Mouse (Mus musculus) hindlimb bud, embryonic 11.5 days (tissue): ENCODE measurements around the gene Per1.
"Not testable (repeated sequence)": the region's sequence is repeated elsewhere in the genome, so short reads cannot be mapped to it uniquely, and the experiment has no call there.

Experiments
- DNase-seq: peaks from one replicate; pipeline ENCODE4 v3.0.0-alpha.2; 2012; ENCODE audit warnings: low read depth, low spot score; ENCODE audit errors: extremely low spot score

Gene Per1

DNA sequence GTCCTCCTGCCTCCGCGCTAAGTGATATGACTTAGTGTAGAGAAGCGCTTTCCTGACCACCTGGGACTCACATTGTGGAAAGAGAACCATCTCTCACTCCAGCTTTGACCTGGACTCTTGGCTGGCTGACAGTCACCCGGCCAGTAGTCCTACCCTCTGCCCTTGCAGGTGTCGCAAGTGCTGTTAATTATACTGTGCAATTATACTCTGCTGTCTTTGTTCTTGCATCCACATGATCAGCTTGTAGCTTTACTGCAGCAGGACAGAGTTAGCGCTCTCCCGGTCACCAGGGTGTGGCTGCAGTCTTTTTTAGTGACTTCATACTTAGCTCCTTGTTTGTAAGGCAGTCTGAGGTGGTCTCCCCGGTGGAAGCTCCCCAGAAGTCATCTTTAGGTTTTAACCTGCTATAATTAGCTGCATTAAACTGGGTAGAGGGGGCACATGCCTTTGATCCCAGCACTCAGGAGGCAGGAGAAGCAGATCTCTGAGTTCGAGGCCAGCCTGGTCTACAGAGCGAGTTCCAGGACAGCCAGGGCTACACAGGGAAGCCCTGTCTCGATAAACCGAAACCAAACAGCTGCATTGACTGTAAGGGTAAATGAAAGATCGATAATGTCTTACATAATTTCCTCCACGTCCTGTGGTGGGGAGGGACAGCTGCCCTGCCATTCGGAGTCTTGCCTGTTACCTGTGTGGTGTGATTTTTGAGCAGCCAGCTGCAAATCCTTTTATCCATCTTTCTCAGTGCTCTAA is 14.7 kb upstream of the Per1 start:
- no peak for DNase-seq

DNA sequence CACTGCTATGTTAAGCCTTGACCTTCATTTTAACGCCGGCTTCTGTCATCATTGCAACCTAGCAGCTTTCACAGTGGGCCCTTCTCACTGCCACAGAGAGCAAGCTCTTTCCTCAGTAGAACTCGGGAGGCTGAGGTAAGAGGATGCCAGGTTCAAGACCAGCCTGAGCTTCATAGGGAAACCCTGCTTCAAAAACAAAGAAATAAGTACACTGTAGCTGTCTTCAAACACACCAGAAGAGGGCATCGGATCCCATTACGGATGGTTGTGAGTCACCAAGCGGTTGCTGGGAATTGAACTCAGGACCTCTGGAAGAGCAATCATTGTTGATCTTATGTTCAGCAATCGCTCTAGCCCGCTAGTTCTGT is 14.2 kb upstream of the Per1 start:
- DNase-seq = no peak

DNA sequence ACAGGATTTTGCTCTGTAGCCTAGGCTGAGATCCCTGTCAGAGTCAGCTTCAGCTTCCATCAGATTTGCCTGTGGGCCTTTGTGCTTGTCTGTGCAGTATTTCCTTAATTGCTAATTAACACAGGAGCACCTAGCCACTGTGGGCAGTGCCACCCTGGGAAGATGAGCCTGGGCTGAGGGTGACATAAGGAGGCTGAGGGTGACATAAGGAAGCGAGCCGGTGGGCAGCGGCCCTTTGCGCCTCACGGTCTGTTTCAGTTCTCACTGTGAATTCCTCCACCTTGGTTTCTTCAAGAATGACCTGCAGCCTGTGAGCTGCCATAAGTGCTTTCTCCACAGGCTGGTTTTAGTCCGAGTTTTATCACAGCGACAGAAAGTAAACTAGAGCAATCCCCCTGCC is 13.4 kb upstream of the Per1 start:
- DNase-seq = no peak

DNA sequence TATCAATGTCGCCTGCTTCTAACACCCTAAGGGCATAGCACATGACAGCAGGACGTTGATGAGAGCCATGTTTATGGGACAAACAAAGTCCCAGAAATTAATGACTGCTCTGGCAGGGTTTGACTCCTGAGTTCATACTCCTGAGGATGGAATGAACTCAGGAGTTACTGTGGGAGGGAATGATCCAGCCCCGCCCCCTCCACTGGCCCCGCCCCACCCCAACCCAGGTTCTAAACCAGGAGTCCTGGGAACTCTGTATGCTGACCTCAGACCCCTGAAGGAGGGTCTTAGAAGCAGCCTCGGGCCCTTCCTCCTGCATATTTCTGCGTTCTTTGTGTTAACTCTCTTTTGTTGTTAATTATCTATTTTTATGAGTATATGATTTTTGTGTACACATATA is 9.4 kb upstream of the Per1 start:
- DNase-seq = no peak

DNA sequence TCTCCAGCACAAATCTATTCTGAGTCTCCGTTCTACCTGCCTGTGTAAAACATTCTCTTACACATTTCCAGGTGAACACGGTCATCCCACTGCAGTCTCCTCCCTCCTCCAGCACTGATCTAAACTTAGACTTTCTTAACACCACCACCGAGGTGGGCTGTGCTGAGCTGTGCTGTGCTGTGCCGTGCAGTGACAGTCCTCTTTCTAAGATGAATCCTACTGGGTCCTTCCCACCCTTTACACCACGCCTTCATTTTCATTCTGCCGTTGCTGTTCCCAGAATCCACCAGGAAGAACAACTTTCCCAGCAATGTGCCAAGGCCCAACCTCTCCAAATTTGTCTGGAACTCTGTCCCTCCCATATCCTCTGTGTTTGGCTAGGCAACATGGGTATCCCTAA is 8.6 kb upstream of the Per1 start:
- DNase-seq = no peak

DNA sequence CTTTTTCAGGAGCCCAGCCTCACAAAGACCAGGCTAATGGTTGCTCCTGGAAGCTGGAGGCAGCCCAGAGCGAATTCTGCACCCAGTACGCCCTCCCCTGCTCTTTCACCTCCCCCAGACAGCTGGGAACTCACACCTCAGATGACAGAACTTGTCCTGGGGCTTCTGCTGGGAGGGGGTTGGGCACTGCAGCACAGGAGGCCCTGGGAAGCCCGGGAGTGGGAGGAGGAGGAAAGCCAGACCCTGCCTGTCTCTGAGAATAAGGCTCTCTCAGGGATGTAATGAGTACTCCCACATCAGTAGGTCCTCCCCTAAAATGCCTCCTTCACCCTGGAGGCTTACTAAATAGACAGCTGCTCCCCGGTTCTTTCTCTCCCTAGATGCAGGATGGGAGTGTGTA is 7.9 kb upstream of the Per1 start:
- DNase-seq = no peak

DNA sequence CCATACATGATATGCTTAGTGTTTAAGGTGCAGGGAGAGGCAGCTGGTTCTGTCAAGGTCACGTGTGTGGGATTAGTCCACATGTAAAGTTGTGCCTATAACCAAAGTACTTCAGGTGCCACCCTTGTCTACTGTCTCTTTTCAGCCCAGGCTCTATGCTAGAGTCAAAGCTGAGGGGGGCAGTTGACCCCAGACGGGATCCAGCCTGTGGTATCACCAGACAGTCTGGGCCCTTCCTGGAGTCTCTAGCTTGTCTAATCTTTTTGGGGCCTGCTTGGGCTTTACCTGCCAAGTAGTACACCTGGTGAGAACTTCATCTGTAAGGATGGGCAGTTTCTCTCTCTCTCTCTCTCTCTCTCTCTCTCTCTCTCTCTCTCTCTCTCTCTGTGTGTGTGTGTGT is 7.4 kb upstream of the Per1 start:
- DNase-seq = no peak

DNA sequence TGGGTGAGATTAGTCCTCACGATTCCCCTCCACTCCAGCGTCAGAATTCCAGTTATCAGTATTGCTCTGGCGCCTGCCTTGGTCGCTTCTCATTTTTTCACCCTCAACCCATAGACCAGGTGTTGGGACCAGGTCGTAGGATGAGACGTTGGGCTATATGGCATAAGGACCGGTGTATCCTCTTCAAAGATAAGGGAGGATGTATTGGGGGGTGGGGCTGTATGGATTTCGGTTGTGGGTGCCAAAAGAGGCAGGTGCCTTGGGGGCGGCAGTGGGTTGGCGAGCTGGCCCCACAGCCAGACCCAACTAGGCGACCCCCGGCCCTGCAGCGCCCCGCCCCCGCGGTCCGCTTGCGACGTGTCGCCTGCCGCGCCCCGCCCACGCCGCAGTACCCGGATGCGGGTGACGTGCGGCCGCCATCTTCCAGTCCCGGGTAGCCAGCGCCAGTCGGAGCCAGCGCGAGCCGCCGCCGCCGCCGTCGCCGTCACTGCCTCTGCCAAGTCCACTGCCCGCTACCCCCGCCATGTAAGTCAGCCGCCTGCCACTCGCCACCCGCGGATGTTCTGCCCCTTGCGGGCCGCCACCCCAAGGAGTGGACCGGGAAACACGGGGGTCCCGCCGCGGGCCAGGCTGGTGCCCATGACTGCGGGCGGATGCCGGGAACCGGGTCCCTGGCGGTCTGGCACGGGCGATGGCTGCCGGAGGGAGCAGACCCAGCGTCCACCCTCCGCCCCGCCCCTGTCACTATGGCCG is 6.7 kb upstream of the Per1 start, which contains the start of gene Vamp2:
Vamp2 (plus strand) TSS at position 388 of the 753 bp plus-strand sequence.
- DNase-seq = no peak

DNA sequence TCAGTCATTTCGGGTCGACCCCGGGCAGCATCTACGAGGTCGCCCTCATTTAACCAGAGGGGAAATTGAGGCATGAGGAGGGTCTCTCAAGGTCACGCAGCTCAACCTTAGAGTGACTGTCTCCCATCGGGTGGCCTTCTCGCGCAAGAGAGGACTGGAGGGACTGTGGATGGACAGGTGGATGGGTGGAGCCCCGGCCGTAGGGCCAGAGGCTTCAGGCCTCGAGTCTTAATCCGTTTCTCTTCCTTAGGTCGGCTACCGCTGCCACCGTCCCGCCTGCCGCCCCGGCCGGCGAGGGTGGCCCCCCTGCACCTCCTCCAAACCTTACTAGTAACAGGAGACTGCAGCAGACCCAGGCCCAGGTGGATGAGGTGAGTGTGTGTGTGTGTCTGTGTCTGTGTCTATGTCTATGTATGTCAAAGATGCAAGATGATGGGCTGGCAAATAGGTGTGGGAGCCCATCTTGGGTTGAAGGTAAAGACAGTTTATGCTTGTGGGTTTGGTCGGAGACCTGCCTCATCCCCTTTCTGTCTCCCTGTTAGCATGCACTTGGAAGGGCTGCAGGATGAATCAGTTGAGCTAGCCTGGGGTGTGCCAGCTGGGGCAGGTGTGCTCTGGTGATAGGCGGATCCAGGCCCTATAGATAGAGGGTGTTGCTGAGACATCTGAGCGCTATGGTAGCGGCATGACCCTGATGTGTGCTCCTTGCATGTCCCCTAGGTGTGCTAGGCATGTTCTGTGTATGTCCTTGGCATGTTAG is 6.0 kb upstream of the Per1 start:
- DNase-seq = no peak

DNA sequence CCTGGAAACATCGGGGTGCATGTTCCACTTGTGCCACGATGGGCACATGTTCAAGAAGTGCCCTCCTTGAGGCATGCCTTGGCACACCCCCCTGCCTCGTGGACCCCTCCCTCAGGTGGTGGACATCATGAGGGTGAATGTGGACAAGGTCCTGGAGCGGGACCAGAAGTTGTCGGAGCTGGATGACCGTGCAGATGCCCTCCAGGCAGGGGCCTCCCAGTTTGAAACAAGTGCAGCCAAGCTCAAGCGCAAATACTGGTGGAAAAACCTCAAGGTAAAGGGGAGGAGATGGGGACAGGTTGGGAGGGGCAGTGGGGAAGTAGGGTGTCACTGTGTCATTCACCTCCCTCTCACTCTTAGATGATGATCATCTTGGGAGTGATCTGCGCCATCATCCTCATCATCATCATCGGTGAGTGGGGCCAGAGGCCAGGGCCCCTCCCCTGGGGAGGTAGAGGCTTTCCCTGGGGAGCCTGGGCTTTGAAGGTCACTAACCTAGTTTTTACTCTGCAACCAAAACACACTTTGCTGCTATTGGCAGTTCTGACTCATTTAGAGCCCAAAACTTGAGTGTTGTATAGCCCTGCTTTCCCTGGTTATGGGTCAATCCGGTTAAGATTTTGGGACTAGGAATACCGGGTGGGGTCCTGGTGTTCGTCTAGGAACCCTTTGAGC is 5.3 kb upstream of the Per1 start:
- no peak for DNase-seq

DNA sequence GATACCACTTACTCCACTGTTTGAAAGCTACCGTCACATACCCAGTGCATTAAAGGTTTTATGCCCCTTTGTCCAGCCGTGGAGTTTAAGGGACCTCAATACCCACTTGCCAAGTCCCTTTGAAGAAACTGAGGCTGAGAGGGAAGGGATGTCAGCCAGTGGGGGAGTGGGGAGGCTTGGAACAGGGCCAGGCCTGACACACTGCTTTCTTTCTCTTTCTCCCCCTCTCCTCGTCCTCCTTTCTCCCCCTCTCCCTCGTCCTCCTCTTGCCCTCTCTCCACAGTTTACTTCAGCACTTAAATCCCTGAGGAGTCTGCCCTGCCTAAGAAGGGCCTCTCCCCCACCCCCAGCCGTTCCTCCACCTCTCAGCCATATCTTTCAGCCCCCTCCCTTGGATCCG is 4.7 kb upstream of the Per1 start:
- no peak for DNase-seq

DNA sequence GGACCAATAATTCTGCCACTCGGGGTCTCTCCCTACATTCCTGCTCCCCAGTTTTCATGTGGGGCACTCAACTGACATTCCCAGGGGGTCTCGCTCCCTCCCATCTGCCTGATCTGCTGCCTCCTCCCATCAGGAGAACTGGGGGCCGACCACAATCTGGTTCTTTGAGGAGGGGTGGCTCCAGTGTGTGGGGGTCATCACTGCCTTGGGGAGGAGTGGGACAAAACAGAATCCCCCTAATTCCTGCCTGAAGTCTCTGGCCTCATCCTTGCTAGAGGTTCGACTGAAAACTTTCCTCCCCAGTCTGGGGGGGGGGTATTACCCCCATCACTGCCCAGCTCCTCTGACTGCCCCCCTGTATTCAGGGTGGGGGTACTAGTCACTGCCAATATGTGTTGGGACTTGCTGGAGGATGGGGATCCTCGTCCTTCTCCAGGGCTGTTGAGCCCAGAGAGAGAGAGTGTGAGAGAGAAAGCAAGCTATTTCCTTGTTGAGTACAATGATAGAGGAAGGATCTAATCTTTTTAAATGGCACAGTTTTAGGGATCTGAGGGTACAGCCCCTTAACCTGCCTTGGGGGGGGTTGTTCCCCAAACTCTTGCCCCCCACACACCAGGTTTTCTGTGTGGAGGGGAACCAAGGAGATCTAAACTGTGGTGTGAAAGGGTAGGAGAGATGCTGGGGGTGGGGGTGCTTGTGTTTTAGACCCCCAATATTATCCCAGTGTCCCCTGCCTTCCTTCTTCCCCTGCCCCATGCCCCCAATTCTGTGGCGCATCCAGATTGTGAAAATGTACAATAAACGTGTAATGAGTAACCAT is 3.2 kb upstream of the Per1 start:
- DNase-seq = no peak

DNA sequence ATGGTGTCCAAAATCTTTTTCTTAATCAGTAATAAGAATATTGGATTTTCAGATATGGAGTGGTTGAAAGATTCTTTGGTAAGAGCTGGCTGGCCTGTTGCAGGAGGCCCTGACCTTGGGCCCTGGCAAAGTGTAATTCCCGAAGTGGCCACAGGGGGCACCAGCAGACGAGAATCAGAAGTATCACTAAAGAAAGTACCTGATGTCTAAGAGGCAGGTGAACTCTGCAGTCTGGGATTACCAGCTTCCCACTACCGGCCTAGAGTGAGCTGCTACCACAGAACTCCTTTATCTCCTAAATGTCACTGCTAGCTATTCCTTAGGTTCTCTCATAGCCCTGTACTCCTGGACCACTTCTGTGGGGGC is 2.6 kb upstream of the Per1 start:
- no peak for DNase-seq

DNA sequence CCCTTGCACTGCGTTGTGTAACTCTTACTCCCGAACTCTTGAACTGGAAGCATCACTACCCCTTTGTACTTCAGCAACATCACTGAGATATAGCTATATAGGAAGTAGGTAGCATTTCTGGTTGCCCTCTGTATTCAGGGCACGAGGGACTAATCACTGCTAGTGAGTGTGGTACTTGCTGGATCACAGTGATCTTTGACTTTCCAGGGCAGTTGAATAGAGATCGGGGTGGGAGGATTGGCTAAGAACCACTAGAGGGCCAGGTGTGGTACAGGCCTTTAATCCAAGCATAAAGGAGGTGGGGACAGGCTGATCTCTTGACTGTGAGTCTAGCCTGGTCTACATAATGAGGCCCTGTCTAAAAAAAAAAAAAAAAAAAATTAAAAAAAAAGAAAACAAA is 2.1 kb upstream of the Per1 start:
- DNase-seq = no peak

DNA sequence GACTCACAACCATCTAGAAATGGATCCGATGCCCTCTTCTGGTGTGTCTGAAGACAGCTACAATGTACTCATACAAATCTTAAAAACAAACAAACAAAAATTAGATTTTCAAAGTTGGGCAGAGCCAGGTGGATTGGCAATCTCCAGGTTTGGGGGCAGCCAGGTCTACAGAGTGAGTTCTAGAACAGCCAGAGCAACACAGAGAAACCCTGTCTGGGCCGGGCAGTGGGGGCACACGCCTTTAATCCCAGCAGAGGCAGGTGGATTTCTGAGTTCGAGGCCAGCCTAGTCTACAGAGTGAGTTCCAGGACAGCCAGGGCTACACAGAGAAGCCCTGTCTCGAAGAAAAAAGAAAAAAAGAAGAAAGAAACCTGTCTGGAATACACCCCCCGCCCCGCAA is 1.2 kb upstream of the Per1 start:
- DNase-seq = not testable (repeated sequence)

DNA sequence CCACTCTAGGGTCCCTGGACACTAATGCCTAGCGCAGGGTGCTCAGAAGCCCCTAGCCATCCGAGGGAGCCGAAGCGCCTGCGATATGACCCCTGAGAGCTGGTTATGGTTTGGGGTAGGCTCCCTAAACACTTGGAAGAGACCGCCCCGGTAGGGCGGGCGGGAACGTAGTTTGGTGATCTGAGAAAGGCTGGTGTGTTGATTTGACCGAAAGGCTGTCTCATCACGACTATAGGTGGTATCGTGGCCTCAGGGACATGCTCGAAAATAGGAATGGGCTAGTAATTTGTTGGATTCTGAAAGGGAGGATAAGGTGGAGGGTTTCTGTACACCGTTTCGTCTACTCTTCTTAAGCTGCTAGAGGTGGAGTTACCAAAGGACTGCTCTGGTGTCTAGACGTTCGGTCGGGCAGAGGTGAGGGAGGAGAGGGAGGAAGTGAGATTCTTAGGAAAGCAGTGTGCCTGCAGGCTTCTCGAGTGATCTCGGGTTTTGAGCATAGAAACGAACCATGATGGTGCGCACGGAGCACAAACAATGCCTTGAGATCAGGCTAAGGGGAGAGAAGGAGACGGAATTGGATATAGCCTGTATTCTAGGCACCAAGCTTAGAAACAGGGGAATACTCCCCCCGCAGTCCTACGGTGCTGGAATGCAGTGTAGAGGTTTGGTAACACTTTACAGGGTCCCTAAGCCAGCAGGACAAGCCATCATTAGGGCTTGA is 654 bp downstream of the Per1 start:
- no peak for DNase-seq

DNA sequence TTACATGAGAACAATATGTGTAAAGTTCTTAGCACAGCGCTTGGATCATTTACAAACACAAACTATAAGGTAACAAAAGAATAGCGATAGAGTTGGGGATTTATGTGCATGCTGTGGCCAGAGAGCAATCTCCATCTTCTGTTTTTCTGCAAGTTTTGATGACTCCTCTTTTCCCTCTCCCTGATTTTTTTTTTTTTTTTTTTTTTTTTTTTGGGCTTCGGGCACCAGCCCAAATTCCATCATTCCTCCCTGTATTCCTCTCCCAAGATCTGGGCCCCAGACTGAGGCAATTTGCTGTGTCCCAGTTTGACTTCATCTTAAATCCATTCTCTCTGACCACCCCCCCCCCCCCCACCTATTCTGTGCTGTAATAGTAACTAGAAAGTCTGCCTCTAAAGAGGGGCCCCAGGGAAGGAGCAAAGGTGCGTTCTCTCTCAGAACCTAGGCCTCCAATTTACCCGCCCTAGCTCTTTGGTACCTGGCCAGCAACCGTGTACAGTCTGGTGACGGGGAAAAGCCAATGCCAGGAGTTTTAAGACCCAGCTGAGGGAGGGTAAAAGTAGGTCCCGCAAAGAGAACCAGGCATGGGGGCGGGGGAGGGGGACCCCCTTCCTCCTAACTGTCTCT is 1.5 kb downstream of the Per1 start:
- no peak for DNase-seq

DNA sequence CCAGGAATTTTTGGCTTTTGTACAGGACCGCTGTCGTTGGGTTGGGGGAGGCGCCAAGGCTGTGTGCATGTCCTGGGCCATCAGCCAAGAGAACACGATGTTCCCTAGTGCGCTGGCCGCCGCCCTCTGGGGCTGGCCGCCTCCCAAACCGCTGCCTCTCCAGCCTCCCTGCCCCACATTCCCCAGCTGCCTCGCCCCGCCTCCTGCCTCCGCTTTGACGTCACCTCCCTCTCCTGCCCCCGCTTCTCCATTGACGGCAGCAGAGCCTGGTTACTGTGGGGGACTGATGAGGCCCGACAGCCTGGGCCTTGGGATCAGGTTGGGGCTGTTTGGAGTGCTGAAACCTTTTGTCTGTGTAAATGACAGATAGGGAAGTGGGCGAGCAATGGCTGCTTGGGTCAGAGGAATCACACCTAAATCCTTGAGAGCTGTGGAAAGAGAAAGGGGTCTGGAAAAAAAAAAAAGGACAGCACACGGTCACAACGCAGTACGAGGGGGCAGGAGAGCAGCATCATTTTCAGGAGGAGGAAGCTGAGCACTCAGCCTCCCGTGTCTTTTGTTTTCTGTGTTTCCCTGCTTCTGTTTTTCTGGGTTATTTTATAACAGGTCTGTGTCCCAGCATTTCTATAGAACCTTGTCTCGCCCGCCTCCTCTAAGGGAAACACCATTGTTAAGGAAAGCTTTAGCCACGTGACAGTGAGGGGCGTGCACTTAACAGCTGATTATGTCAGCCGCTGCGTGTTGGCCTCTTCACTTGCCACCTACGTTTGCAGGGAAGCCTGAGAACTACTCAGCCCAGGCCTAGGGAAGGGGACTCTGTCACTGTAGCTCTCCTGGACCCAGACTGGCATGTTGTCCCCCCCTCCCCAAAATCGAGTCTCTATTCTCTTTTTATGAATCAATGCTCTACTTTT is 2.2 kb downstream of the Per1 start:
- DNase-seq = no peak
